Mouse (Mus musculus): ENCODE results near the gene Fam3b. TPM values are rescaled to one million over a fixed set of nuclear protein-coding genes. Genes with fewer than 3 reads are reported as not detected.

Fam3b gene
- total and polyA plus RNA-seq, 2 experiments = 0.65 TPM; not detected in 1

DNA sequence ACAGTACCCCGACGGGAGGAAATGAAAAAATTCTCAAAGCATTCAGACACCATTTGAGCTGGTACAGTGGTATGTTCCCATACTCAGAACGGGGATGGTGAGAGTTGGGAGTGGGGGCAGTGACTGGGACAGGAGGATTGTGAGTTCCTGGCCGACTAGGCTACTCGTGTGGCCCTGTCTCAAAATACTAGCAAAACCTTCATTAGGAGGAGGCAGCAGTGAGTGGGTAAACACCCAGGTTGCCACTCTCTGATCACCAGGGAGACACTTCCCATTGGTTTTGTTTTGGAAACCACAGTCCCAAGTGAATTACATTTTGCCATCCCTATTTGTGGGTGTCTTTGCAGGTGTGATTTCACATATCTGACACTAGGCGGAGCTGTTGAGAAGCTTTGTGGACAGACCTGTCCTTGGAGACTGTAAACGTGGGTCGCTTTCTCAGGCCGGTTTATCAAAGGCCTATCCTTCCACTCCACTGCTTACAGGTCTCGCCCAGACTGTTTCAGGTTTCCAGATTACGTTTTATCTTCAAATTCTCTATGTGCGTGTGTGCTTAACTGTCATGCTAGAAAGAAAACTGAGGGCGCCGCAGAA is 70.8 kb downstream of the Fam3b start:
- Histone ChIP-seq H3K36me3 (ENCODE audit: control insufficient read depth, insufficient read depth, low read length) (no peaks in the 10 kb centered on the region), H3K79me2 (ENCODE audit: control insufficient read depth, insufficient read depth, low read length) (no peaks in the 10 kb centered on the region), H3K27ac (replicated peaks; ENCODE audit: insufficient read depth, low read depth, low read length) (no peak overlapping the region), H3K27me3 (ENCODE audit: control insufficient read depth, insufficient read depth, low read length) (no peaks in the 10 kb centered on the region), H3K4me1 (ENCODE audit: control insufficient read depth, insufficient read depth, low read length) (no peaks in the 10 kb centered on the region; the same call in 1 of the 2 replicates), H3K9ac (ENCODE audit: low read depth, low read length) (no peak overlapping the region), H3K4me3 (ENCODE audit: insufficient read depth, low read depth, low read length) (no peak overlapping the region)
- TF ChIP-seq CTCF (IDR thresholded peaks at IDR 0.05; ENCODE audit: low read depth, low read length) = peak; percentile 37
- no peak for TF ChIP-seq POLR2A (IDR thresholded peaks at IDR 0.05; ENCODE audit: extremely low read depth, insufficient read depth, low read length)
- WGBS = 50% methylated on average over 14 of the region's 14 CpGs
- DNase-seq (ENCODE audit: extremely low read depth, low read depth, low spot score) = peak; percentile 46

GRCm38 (mm10) chr16:97441967-97442366 is 72.6 kb downstream of the Fam3b start:
- 70% methylated on average over 9 of the region's 9 CpGs for WGBS
- Histone ChIP-seq H3K4me1 (ENCODE audit: control insufficient read depth, insufficient read depth, low read length) (no peaks in the 10 kb centered on the region; the same call in 1 of the 2 replicates), H3K4me3 (ENCODE audit: insufficient read depth, low read depth, low read length) (no peak overlapping the region), H3K36me3 (ENCODE audit: control insufficient read depth, insufficient read depth, low read length) (no peaks in the 10 kb centered on the region; the same call in 1 of the 2 replicates), H3K27ac (replicated peaks; ENCODE audit: insufficient read depth, low read depth, low read length) (no peak overlapping the region), H3K27me3 (ENCODE audit: control insufficient read depth, insufficient read depth, low read length) (no peaks in the 10 kb centered on the region), H3K79me2 (ENCODE audit: control insufficient read depth, insufficient read depth, low read length) (no peaks in the 10 kb centered on the region), H3K9ac (ENCODE audit: low read depth, low read length) (no peak overlapping the region)
- TF ChIP-seq CTCF (IDR thresholded peaks at IDR 0.05; ENCODE audit: low read depth, low read length) = no peak
- TF ChIP-seq POLR2A (IDR thresholded peaks at IDR 0.05; ENCODE audit: extremely low read depth, insufficient read depth, low read length) = no peak
- no peak for DNase-seq (ENCODE audit: extremely low read depth, low read depth, low spot score)

- Histone ChIP-seq H3K36me3 (ENCODE audit: control insufficient read depth, insufficient read depth, low read length) (no peaks in the 10 kb centered on the region; the same call in 1 of the 2 replicates), H3K79me2 (ENCODE audit: control insufficient read depth, insufficient read depth, low read length) (no peaks in the 10 kb centered on the region), H3K9ac (ENCODE audit: low read depth, low read length) (no peak overlapping the region), H3K27ac (replicated peaks; ENCODE audit: insufficient read depth, low read depth, low read length) (no peak overlapping the region), H3K27me3 (ENCODE audit: control insufficient read depth, insufficient read depth, low read length) (no peaks in the 10 kb centered on the region), H3K4me1 (ENCODE audit: control insufficient read depth, insufficient read depth, low read length) (no peaks in the 10 kb centered on the region; the same call in 1 of the 2 replicates), H3K4me3 (ENCODE audit: insufficient read depth, low read depth, low read length) (no peak overlapping the region)
- no peak for DNase-seq (ENCODE audit: extremely low read depth, low read depth, low spot score)
- TF ChIP-seq POLR2A (IDR thresholded peaks at IDR 0.05; ENCODE audit: extremely low read depth, insufficient read depth, low read length) (no peak), CTCF (IDR thresholded peaks at IDR 0.05; ENCODE audit: low read depth, low read length) (no peak)
- WGBS = 90% methylated on average over 3 of the region's 3 CpGs
These were observed 76.4 kb downstream of the Fam3b start for GRCm38 (mm10) chr16:97438191-97438590.

- no peaks in the 10 kb centered on the region for H3K79me2 ChIP-seq (ENCODE audit: control insufficient read depth, insufficient read depth, low read length)
- no peaks in the 10 kb centered on the region; the same call in 1 of the 2 replicates for H3K36me3 ChIP-seq (ENCODE audit: control insufficient read depth, insufficient read depth, low read length)
- H3K9ac ChIP-seq (ENCODE audit: low read depth, low read length) = no peak overlapping the region
- H3K27me3 ChIP-seq (ENCODE audit: control insufficient read depth, insufficient read depth, low read length) = no peaks in the 10 kb centered on the region
- WGBS = 67% methylated on average over 1 of the region's 1 CpGs
- TF ChIP-seq CTCF (IDR thresholded peaks at IDR 0.05; ENCODE audit: low read depth, low read length) = no peak
- TF ChIP-seq POLR2A (IDR thresholded peaks at IDR 0.05; ENCODE audit: extremely low read depth, insufficient read depth, low read length) = no peak
- H3K4me1 ChIP-seq (ENCODE audit: control insufficient read depth, insufficient read depth, low read length) = no peaks in the 10 kb centered on the region; the same call in 1 of the 2 replicates
- H3K27ac ChIP-seq (replicated peaks; ENCODE audit: insufficient read depth, low read depth, low read length) = no peak overlapping the region
- H3K4me3 ChIP-seq (ENCODE audit: insufficient read depth, low read depth, low read length) = no peak overlapping the region
- no peak for DNase-seq (ENCODE audit: extremely low read depth, low read depth, low spot score)
These were observed 77.1 kb downstream of the Fam3b start for GRCm38 (mm10) chr16:97437448-97438056.

DNA sequence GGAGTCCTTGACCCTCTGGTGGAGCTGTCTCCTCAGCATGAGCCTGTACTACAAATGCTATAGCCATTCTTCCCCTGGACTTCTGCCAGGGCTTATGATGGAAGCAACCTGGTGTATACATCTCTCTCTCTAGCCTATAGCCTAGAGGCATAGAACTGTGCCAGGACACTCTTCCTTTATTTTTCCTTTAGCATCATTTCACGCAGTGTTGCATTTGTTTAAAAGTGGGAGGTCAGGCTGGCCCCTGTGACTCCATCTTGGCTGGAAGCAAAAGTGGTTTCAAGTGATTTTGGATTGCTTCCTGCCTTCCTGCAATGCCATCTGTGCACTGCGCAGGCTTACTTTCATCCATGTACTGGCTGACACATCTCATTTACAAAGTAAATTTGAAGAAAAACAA is 80.4 kb downstream of the Fam3b start:
- TF ChIP-seq POLR2A (IDR thresholded peaks at IDR 0.05; ENCODE audit: extremely low read depth, insufficient read depth, low read length) (no peak), CTCF (IDR thresholded peaks at IDR 0.05; ENCODE audit: low read depth, low read length) (no peak)
- Histone ChIP-seq H3K36me3 (ENCODE audit: control insufficient read depth, insufficient read depth, low read length) (no peaks in the 10 kb centered on the region; the same call in 1 of the 2 replicates), H3K4me1 (ENCODE audit: control insufficient read depth, insufficient read depth, low read length) (no peaks in the 10 kb centered on the region; the same call in 1 of the 2 replicates), H3K79me2 (ENCODE audit: control insufficient read depth, insufficient read depth, low read length) (no peaks in the 10 kb centered on the region), H3K4me3 (ENCODE audit: insufficient read depth, low read depth, low read length) (no peak overlapping the region), H3K27ac (replicated peaks; ENCODE audit: insufficient read depth, low read depth, low read length) (no peak overlapping the region), H3K27me3 (ENCODE audit: control insufficient read depth, insufficient read depth, low read length) (no peaks in the 10 kb centered on the region), H3K9ac (ENCODE audit: low read depth, low read length) (no peak overlapping the region)
- DNase-seq (ENCODE audit: extremely low read depth, low read depth, low spot score) = no peak
- WGBS = 93% methylated on average over 2 of the region's 2 CpGs

- Histone ChIP-seq H3K27me3 (ENCODE audit: control insufficient read depth, insufficient read depth, low read length) (no peaks in the 10 kb centered on the region), H3K27ac (replicated peaks; ENCODE audit: insufficient read depth, low read depth, low read length) (no peak overlapping the region), H3K4me1 (ENCODE audit: control insufficient read depth, insufficient read depth, low read length) (no peaks in the 10 kb centered on the region; the same call in 1 of the 2 replicates), H3K4me3 (ENCODE audit: insufficient read depth, low read depth, low read length) (no peak overlapping the region), H3K36me3 (ENCODE audit: control insufficient read depth, insufficient read depth, low read length) (no peaks in the 10 kb centered on the region), H3K79me2 (ENCODE audit: control insufficient read depth, insufficient read depth, low read length) (no peaks in the 10 kb centered on the region), H3K9ac (ENCODE audit: low read depth, low read length) (no peak overlapping the region)
- peak; percentile 20 for DNase-seq (ENCODE audit: extremely low read depth, low read depth, low spot score)
- WGBS = 74% methylated on average over 4 of the region's 4 CpGs
- TF ChIP-seq POLR2A (IDR thresholded peaks at IDR 0.05; ENCODE audit: extremely low read depth, insufficient read depth, low read length) (no peak), CTCF (IDR thresholded peaks at IDR 0.05; ENCODE audit: low read depth, low read length) (no peak)
These were observed 83.3 kb downstream of the Fam3b start for GRCm38 (mm10) chr16:97431328-97431727.
